Mouse (Mus musculus) thymus, postnatal 0 days (tissue): ENCODE results near the gene Rab27a. TPM values are rescaled to one million over a fixed set of nuclear protein-coding genes. Genes with fewer than 3 reads are reported as not detected.
A peak's percentile ranks its signal among the peaks of the same experiment; 100 is the strongest.
"Not testable (repeated sequence)": the region's sequence is repeated elsewhere in the genome, so short reads cannot be mapped to it uniquely, and the experiment has no call there.

ENCODE experiments used
- DNase-seq: peaks from one replicate; pipeline ENCODE4 v3.0.0-alpha.2; 2015; ENCODE audit warnings: low spot score
- polyA plus RNA-seq: library from polyadenylated mRNA; unstranded; fragments of >200 nt; fragmentation: Nextera tagmentation; extraction: Ambion mirVana; gene quantifications from 2 replicates; pipeline ENCODE4 v1.2.1, GENCODE M21; 2015

Gene Rab27a
- polyA plus RNA-seq, 1 experiment from 2014 or later = 43.9 TPM

DNA sequence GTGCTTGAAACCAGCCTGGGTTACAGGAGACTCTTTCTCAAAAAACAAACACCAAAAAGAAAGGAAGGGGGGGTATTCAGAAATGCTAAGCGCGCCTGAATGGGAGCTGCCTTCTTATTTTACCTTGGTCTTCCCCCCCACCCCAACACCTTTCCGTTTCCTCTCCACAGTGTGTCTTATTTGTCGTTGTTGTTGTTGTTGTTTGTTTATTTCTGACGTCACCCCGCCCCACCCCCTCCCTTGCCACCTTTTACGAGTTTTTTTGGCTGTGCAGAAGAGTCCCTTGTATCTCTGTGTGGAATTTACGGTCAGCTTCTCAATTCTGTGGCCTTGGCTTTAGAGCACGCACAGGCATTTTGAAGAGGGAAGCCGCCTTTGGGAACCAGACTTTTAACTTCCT lies 1.1 kb downstream of the Rab27a start:
- DNase-seq = no peak

DNA sequence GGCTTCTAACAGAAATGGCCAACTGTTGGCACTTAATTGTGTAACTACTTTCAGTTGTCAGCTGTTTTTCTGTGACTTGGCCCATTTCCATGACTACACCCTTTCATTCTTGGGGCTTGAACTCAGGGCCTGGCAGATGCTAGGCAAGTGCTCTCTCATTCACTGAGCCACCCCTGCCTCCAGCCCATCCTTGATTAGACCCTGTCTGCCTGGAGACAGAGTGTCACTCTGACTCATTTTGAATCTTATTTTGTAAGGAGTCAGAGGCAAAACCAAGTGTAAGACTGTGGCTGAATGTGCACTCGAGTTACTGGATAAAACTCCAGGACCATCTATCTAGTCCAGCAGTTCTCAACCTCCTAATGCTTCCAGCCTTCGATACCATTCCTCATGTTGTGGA lies 3.3 kb downstream of the Rab27a start:
- DNase-seq = no peak

DNA sequence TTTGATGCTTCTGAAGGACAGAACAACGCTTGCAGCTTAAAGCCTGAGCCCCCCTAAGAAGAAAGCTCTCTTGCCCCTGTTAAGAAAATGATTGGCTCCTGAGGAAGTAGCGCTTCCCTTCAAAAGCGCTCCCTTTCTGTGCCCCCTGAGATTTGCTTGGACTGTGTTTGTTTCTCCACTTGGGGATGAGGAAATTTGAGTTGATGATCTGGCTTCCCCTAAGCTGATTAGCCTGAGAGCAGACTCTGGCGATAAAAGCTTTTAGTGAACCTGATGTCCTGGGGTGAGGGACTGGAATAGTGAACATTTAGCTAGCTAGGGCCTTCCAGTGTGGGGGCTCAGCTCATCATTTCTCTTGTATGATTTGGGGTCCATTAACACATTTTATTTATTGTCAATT lies 4.3 kb downstream of the Rab27a start:
- no peak for DNase-seq

- DNase-seq = no peak
These were observed 5.2 kb downstream of the Rab27a start for GRCm38 (mm10) chr9:73049833-73050232.

GRCm38 (mm10) chr9:73050606-73051005 lies 6.0 kb downstream of the Rab27a start:
- DNase-seq = no peak

DNA sequence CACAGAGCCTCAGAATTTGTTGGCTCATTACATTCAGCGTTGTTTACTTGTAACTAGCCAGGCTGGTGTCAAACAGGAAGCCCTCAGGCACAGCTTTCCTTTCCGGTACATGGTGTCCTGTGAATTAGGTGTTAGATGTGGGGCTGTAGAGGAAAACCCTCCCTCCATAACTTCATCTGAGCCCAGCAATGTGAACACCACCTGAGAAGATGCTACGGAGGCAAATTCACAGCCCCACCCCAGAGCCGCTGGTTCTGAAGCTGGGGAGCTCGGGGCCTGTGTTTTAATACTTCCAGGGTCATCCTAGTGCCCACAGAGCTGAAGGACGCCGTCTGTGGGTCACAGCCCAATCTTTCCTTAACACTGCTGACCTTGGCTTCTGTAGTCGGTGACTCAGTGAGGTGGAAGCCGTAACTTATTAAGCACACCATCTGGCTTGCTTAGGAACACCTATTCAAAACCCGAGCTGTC lies 10.8 kb downstream of the Rab27a start:
- DNase-seq = no peak

DNA sequence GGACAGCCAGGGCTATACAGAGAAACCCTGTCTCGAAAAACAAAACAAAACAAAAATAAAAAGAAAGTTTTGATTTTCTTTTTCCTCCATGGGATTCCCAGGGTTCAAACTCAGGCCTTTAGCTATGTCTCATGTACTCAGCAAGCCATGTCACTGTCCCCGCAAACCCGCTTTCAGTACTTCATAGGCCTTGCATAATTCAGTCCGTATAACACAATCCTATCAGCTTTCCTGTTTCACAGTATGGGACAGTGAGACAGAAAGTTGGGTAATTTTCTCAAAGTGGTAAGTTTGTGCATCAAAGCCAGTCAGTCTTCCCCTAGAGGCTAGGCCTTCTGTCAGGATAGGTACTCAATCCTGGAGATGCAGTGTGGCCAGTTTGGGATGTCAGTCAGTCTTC lies 14.6 kb downstream of the Rab27a start:
- DNase-seq = no peak

- no peak for DNase-seq
These were observed 19.1 kb downstream of the Rab27a start for GRCm38 (mm10) chr9:73063621-73064290.

DNA sequence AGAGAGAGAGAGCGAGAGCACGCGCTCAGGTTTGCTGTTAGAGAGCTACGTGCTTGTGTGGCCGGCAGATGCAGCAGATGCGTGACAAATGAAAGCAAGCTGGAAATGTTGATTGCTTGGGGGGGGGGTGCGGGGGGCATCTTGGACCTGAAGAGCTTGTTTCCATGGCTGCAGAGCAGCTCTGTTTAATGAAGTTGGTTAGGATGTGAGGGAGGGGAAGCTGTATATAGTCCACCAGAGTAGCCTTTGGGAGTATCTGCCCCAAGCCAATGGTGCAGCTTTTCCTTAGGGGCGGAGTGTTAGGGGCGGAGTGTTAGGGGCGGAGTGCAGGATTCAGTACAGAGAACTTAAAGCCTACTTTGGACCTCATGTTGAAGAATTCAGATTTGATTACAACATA lies 22.4 kb downstream of the Rab27a start:
- DNase-seq = no peak

GRCm38 (mm10) chr9:73068230-73068679 lies 23.6 kb downstream of the Rab27a start:
- DNase-seq = no peak

- no peak for DNase-seq
These were observed 24.0 kb downstream of the Rab27a start for GRCm38 (mm10) chr9:73068688-73069087.

GRCm38 (mm10) chr9:73070971-73071659 lies 26.5 kb downstream of the Rab27a start:
- DNase-seq = no peak

DNA sequence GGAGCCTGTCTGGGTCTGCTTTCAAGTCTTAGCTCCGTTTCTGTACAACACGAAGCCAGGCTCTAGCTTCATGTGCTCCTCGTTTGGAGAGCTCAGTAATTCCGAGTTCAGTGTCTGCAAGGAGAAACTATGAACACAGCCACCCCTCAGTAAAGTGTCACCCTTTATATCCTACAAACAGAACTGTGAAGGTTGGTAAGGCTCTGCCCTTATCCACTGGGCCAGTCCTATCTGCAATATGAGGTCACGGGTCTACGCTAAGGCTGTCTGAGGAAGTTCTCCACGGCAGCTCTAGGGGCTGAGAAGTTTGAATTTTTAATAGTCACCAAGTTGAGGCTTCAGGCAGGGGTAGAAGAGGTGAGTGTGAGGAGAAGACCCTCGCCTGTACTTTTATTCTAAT lies 27.8 kb downstream of the Rab27a start:
- peak; percentile 32 for DNase-seq

DNA sequence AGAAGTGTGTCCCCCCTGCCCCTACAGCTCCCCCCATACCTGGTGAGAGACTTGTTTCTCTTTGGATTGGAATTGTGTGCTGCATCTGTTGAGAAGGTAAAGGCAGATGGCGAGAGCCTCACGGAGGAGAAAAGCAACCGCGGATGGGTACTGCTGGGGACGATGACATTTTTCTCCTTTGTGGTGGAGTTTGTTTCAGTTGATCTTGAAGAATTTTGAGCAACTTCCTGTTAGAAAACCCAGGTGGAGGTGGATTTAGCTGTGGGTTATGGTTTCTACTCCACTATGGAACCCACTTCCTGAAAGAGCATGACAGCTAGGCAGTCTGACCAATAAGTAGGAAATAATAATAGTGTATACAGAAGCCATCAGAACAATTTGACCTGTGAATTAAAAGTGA lies 28.5 kb downstream of the Rab27a start:
- peak; percentile 78 for DNase-seq

- DNase-seq = not testable (repeated sequence)
These were observed 34.7 kb downstream of the Rab27a start for GRCm38 (mm10) chr9:73079349-73079748.

DNA sequence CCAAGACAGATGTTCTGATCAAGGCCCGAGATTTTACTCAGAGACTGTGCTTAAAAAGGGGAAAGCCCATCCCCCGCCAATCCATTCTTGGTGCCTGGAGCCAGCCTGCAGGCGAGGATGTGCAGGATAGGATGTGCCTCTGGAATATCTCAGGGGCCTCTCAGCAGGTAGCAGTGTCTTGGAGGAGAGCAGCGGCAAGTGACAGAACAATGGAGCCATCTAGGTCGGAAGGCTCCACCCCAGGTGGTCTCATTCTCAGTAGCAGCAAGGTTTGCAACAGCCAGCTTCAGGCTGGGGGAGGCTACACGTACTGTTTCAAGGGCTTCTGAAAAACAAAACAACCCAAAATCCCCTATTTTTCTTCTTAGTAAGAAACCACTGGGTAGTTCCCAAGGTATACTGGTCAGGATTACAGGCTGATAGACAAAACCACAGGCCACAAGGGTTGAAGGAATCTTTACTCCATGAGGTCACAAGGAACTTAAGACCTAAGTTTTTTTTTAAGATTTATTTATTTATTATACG lies 35.2 kb downstream of the Rab27a start:
- DNase-seq = peak; percentile 58

DNA sequence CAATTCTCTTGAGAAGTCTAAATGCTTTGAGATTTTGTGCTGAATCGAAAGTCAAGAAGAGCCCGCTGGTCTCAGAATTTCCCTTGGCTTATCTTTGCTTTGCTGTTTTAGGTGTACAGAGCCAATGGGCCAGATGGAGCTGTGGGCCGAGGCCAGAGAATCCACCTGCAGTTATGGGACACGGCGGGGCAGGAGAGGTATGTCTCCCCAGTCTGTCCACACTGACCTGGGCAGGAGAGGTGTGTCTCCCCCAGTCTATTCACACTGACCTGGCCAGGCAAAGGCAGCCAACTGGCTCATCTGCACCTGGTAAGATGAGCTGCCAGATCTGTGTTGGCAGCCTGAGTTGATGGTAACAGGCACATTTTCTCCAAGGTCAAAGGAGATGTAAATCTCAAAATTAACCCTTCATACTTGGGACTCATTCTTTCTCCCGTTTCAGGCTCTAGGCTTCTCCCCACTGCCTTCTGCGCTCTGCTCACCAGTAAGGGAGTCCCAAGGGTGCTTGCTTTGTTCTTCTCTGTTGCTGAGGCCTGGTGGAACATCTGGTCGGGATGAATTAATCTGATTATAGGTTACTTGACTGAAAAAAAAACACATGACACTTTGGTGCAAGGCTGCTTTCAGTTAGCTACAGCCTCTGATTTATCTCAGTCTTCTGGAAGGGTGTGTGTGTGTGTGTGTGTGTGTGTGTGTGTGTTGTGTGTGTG lies 37.8 kb downstream of the Rab27a start:
- DNase-seq = no peak

GRCm38 (mm10) chr9:73083956-73084355 lies 39.3 kb downstream of the Rab27a start:
- no peak for DNase-seq

DNA sequence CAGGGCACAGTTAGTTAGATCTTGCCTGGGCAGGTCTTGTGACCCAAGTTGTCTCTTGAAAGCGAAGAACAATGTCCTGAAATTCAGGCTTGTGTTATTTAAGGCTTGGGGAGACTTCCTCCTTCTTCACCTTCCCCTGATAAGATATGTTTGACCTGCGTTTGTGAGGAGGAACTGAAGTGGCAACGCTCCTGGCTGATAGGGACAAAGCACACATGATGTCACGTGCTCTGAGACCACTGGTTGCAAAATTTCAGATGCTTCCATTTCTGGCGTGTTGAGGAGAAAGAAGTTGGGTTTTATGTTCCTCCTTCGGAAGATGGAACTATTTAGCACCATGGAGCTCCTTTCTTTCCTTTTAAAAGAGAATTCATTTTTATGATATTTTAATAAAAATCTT lies 41.2 kb downstream of the Rab27a start:
- no peak for DNase-seq

DNA sequence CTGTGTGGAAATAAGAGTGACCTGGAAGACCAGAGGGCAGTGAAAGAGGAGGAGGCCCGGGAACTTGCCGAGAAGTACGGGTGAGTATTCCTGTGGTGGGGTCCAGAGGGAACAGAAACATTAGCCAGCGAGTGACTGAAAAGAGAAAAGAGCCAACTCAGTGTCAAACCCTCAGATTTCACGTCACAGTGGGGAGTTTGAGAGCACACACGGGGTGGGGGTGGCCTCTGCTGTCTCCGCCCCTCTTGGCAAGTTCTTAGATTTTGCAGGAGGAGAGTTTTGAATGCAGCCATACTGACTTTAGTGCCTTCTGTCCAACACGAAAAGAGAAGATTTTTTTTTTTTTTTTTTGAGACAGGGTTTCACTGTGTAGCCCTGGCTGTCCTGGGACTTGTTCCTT lies 42.5 kb downstream of the Rab27a start:
- DNase-seq = peak; percentile 64

DNA sequence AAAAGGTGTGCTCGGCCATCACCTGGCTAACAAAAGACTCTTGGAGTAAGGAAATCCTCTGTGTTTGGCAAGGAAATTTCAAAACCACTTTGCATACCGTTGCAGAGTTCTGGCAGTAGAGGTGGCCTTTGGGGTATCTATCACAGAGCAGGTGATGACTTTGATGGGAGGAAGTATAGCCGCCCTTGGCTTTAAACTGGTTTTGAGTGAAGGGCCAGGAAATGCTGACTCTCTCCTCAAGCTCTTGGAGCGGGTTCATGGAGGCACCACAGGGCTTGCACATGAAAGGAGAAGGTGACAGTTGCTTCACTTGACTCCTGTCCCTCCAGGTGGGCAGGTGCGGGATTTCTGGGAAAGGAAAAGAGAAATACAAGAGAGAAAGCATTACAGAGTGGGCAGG lies 42.9 kb downstream of the Rab27a start:
- peak; percentile 56 for DNase-seq
